Mouse (Mus musculus) stomach, postnatal 0 days (tissue): ENCODE measurements around the gene Palld.

ENCODE experiments used
- CTCF ChIP-seq: IDR thresholded peaks from 2 replicates; pipeline ENCODE4 v1.5.1; 2016; ENCODE audit warnings: antibody characterized with exemption, low read depth, mild to moderate bottlenecking, moderate library complexity
- EP300 ChIP-seq: optimal IDR thresholded peaks from 2 replicates; pipeline ENCODE3; 2016; ENCODE audit warnings: antibody characterized with exemption

- TF ChIP-seq CTCF (no peak), EP300 (no peak)
Observed at GRCm38 (mm10) chr8:61629631-61629968, 272.9 kb downstream of the Palld start.
